ENCODE assay signal across 8 mouse cellular contexts in genomic region chr11:97840991-97841661, GRCm38 (mm10). TPM values are rescaled to one million over a fixed set of nuclear protein-coding genes. Genes with fewer than 3 reads are reported as not detected.
DNase-seq lines count a peak whose midpoint lies in the region; ATAC-seq and TF ChIP-seq lines count a peak whose summit lies in the region.

No protein-coding gene starts in this region.

- peak; percentile 39 for DNase-seq in T-cell, adult 2 months (ENCODE audit: low spot score)
- DNase-seq in cerebellum, adult 8-10 months: peak; percentile 91
- DNase-seq in layer of hippocampus, adult 2 months (ENCODE audit: low spot score in 2 of 2): peak; percentile 88 to 96
- DNase-seq in liver, postnatal 0 days: no peak
- peak; percentile 78 for DNase-seq in yolk sac, embryonic 10.5 days (ENCODE audit: low spot score)

- TF ChIP-seq CTCF in layer of hippocampus, adult 2 months (conservative IDR thresholded peaks at IDR 0.05): no peak
- TF ChIP-seq CTCF in liver, postnatal 0 days (IDR thresholded peaks at IDR 0.05; ENCODE audit: low read depth): no peak
- TF ChIP-seq CTCF in olfactory bulb, adult 2 months (IDR thresholded peaks at IDR 0.05; ENCODE audit: insufficient read depth, low read depth, low read length): no peak

- TF ChIP-seq EP300 in liver, postnatal 0 days (IDR thresholded peaks at IDR 0.05; ENCODE audit: low read depth): no peak

- peak; percentile 91 for ATAC-seq in frontal cortex, adult (ENCODE audit: low TSS enrichment)
- ATAC-seq in hematopoietic stem cell, adult 5-6 weeks (replicated peaks in 1 of 2; ENCODE audit: insufficient read depth in 1 of 2, low FRiP score in 2 of 2, low TSS enrichment in 1 of 2, low read depth in 1 of 2, poor library complexity in 2 of 2, severe bottlenecking in 2 of 2): peak; percentile 33 to 61; a peak in 3 of 4 replicates
- peak; percentile 35; the same call in 1 of the 2 replicates for ATAC-seq in liver, postnatal 0 days

- TF ChIP-seq POLR2A in olfactory bulb, adult 2 months (IDR thresholded peaks at IDR 0.05; ENCODE audit: insufficient read depth, low read depth, low read length): peak; percentile 96

- H3K27me3 ChIP-seq in liver, postnatal 0 days (ENCODE audit: insufficient read depth, low read length): no peaks in the 10 kb centered on the region

- peaks cover 15% of the 10 kb centered on the region; the same call in 1 of the 2 replicates for H3K4me1 ChIP-seq in liver, postnatal 0 days (ENCODE audit: insufficient read depth)
- peaks cover 9% of the 10 kb centered on the region for H3K4me1 ChIP-seq in olfactory bulb, adult 2 months (ENCODE audit: control insufficient read depth, insufficient read depth, low read length)

- 8% methylated on average over 22 of the region's 22 CpGs for WGBS in liver, postnatal 0 days (ENCODE audit: insufficient replicate concordance)
- under 1% methylated on average over 22 of the region's 22 CpGs for WGBS in olfactory bulb, adult 2 months

- peak overlapping the region; percentile 33 for H3K9ac ChIP-seq in liver, postnatal 0 days (replicated peaks)

- H3K4me2 ChIP-seq in liver, postnatal 0 days (ENCODE audit: low read depth, low read length): peak overlapping the region; percentile 76

- H3K27ac ChIP-seq in layer of hippocampus, adult 2 months: peak overlapping the region; percentile 97
- H3K27ac ChIP-seq in liver, postnatal 0 days (ENCODE audit: low read depth): no peak overlapping the region
- H3K27ac ChIP-seq in olfactory bulb, adult 2 months (ENCODE audit: insufficient read depth, low read depth, low read length): peak overlapping the region; percentile 100

- no peaks in the 10 kb centered on the region for H3K36me3 ChIP-seq in liver, postnatal 0 days (replicated peaks; ENCODE audit: insufficient read depth, low read length)

- H3K9me3 ChIP-seq in liver, postnatal 0 days (ENCODE audit: low read length): no peaks in the 10 kb centered on the region

- peak overlapping the region; percentile 81 for H3K4me3 ChIP-seq in layer of hippocampus, adult 2 months
- peak overlapping the region; percentile 43 for H3K4me3 ChIP-seq in liver, postnatal 0 days (ENCODE audit: low read depth, low read length)
- peak overlapping the region; percentile 96 for H3K4me3 ChIP-seq in olfactory bulb, adult 2 months (ENCODE audit: insufficient read depth, low read depth, low read length)

RNA-seq across cellular contexts. Expression of gene B230217C12Rik, which starts 0.5 kb away (rescaled TPM):
- total RNA-seq in hematopoietic stem cell, adult 5-6 weeks (2017): 0.81 and 1.5 TPM in 2 replicates
- 10 to 100 TPM; 67.8 to 72.6 TPM for total RNA-seq in layer of hippocampus, adult 2 months (2021)
- polyA plus RNA-seq in liver, postnatal 0 days (2015; fragmentation: Nextera tagmentation; extraction: Ambion mirVana): 0.25 and 0.28 TPM in 2 replicates
- not detected in 2 replicates for polyA plus RNA-seq in olfactory bulb, adult 2 months (2012; ENCODE audit: insufficient read depth, insufficient read length, low replicate concordance, missing spikeins)

RNA-seq across cellular contexts. Expression of gene Lasp1, which starts 42.3 kb away (rescaled TPM):
- 220 and 229 TPM in 2 replicates for total RNA-seq in hematopoietic stem cell, adult 5-6 weeks (2017)
- 10 to 100 TPM; 88.1 to 91.4 TPM for total RNA-seq in layer of hippocampus, adult 2 months (2021)
- polyA plus RNA-seq in liver, postnatal 0 days (2015; fragmentation: Nextera tagmentation; extraction: Ambion mirVana): 30.0 and 32.2 TPM in 2 replicates
- not detected in 2 replicates for polyA plus RNA-seq in olfactory bulb, adult 2 months (2012; ENCODE audit: insufficient read depth, insufficient read length, low replicate concordance, missing spikeins)

RNA-seq across cellular contexts. Expression of gene Fbxo47, which starts 42.8 kb away (rescaled TPM):
- 0.25 and 2.2 TPM in 2 replicates for total RNA-seq in hematopoietic stem cell, adult 5-6 weeks (2017)
- 1 to 10 TPM; 1.2 to 1.8 TPM for total RNA-seq in layer of hippocampus, adult 2 months (2021)
- polyA plus RNA-seq in liver, postnatal 0 days (2015; fragmentation: Nextera tagmentation; extraction: Ambion mirVana): 0.26 and 0.27 TPM in 2 replicates
- polyA plus RNA-seq in olfactory bulb, adult 2 months (2012; ENCODE audit: insufficient read depth, insufficient read length, low replicate concordance, missing spikeins): not detected in 2 replicates

RNA-seq across cellular contexts. Expression of gene Rpl23, which starts 58.9 kb away (rescaled TPM):
- 1,424 and 2,771 TPM in 2 replicates for total RNA-seq in hematopoietic stem cell, adult 5-6 weeks (2017)
- total RNA-seq in layer of hippocampus, adult 2 months (2021): 100 to 1,000 TPM; 361 to 374 TPM
- polyA plus RNA-seq in liver, postnatal 0 days (2015; fragmentation: Nextera tagmentation; extraction: Ambion mirVana): 409 and 433 TPM in 2 replicates
- 695 TPM in 1 of 2 replicates, not detected in the other for polyA plus RNA-seq in olfactory bulb, adult 2 months (2012; ENCODE audit: insufficient read depth, insufficient read length, low replicate concordance, missing spikeins)

Comparison
In these comparisons a context has a peak if more than half of its experiments do, and no peak if none do; other contexts are left out.
1. ATAC-seq: peak in every context shown above with its lines; median percentile 91 in frontal cortex, adult; 47 in hematopoietic stem cell, adult 5-6 weeks; 35 in liver, postnatal 0 days.
2. H3K4me3 ChIP-seq: peak in every context shown above with its lines; median percentile 96 in olfactory bulb, adult 2 months; 81 in layer of hippocampus, adult 2 months; 43 in liver, postnatal 0 days.
3. RNA of gene B230217C12Rik, which starts 0.5 kb away (total RNA-seq): 67.8 to 72.6 TPM in layer of hippocampus, adult 2 months; 0.81 to 1.5 TPM in hematopoietic stem cell, adult 5-6 weeks; every median in the first group is over 10 times any median in the second.